8 mouse cellular contexts compared by ENCODE assay signal in the genomic region with DNA sequence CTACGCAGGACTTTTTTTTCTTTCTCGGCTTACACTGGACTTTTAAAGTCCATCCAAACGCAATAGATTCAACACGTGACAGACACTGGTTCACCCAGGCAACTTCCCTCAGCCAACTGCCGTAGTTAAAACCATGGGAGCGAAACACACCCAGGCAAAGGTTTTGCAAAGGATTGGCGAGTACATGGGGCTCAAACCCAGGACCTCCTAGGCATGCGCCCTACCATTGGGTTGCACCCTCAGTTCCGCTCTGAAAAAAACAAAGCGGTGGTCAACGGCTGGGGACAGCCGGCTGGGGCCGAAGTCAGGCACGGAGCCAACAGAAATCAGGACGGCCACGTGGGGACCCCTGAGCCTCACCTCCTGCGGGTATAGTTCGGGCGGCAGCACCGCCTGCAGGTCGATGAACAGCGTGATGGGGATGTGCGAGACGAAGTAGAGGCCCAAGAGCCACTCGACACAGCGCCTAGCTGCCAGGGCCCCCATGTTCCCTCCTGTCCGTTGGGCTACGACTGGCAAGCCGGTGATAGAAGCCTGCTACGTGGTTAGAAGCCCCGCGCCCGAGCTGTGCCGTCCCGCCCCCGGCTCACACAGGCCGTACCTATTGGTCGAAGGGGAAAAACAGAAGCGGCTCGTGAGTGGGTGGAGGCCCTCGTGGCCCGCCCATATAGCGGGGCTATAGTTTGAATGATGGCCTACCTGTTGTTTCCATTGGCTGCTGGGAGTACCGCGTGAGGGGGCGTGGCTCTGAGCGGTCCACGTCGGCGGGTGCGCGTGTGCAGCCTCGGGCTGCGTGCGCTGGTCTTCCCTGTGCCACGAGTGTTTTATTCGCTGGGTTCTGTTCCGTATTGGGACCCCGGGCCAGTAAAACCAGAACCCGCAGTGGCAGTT. TPM values are rescaled to one million over a fixed set of nuclear protein-coding genes. Genes with fewer than 3 reads are reported as not detected.
DNase-seq lines count a peak whose midpoint lies in the region; ATAC-seq lines count a peak whose summit lies in the region.

A gene (minus strand): TSS at position 610 of the 891 bp plus-strand sequence.

- intact Hi-C loops in heart, postnatal 14 days (cut with DNase I), result no loop called here

- H3K4me1 ChIP-seq in forebrain, embryonic 14.5 days (ENCODE audit: control insufficient read depth, insufficient read depth, low read length), result peaks cover 16% of the 10 kb centered on the region
- H3K4me1 ChIP-seq in neural tube, embryonic 15.5 days, result peaks cover 23% of the 10 kb centered on the region

- no peaks in the 10 kb centered on the region for H3K27me3 ChIP-seq in forebrain, embryonic 14.5 days (replicated peaks; ENCODE audit: control insufficient read depth, insufficient read depth, low read length)
- no peaks in the 10 kb centered on the region for H3K27me3 ChIP-seq in neural tube, embryonic 15.5 days (replicated peaks)

- peak within 1 kb of the TSS; percentile 59 for H3K4me3 ChIP-seq in forebrain, embryonic 14.5 days (ENCODE audit: low read depth, low read length)
- H3K4me3 ChIP-seq in neural tube, embryonic 15.5 days (replicated peaks), result peak within 1 kb of the TSS; percentile 66

- under 1% methylated on average over 58 of the region's 60 CpGs for WGBS in forebrain, embryonic 14.5 days
- WGBS in neural tube, embryonic 15.5 days, result under 1% methylated on average over 60 of the region's 60 CpGs

- peak; percentile 100 for ATAC-seq in forebrain, embryonic 14.5 days
- peak; percentile 99 for ATAC-seq in neural tube, embryonic 15.5 days (ENCODE audit: low FRiP score)

- H3K4me2 ChIP-seq in forebrain, embryonic 14.5 days (ENCODE audit: low read length), result peak within 1 kb of the TSS; percentile 79
- peak within 1 kb of the TSS; percentile 76 for H3K4me2 ChIP-seq in neural tube, embryonic 15.5 days

- H3K9ac ChIP-seq in forebrain, embryonic 14.5 days (ENCODE audit: low read length), result peak within 1 kb of the TSS; percentile 73
- H3K9ac ChIP-seq in neural tube, embryonic 15.5 days (replicated peaks), result peak within 1 kb of the TSS; percentile 70

- H3K27ac ChIP-seq in forebrain, embryonic 14.5 days (ENCODE audit: low read depth, low read length), result peak within 1 kb of the TSS; percentile 77
- peak within 1 kb of the TSS; percentile 92 for H3K27ac ChIP-seq in neural tube, embryonic 15.5 days (replicated peaks)

- H3K36me3 ChIP-seq in forebrain, embryonic 14.5 days (ENCODE audit: control insufficient read depth, insufficient read depth, low read length), result peaks cover 4% of the 10 kb centered on the region; the same call in 1 of the 2 replicates
- H3K36me3 ChIP-seq in neural tube, embryonic 15.5 days, result peaks cover under 1% of the 10 kb centered on the region; the same call in 1 of the 2 replicates

- DNase-seq in ES-CJ7 (ENCODE audit: low read depth, low spot score), result peak; percentile 98
- peak; percentile 94 for DNase-seq in cerebellum, adult 11 months
- peak; percentile 99 for DNase-seq in forebrain, embryonic 14.5 days (ENCODE audit: low spot score)
- DNase-seq in heart, postnatal 14 days, result peak; percentile 93 to 94
- DNase-seq in layer of hippocampus, adult 11-12 months (ENCODE audit: low spot score), result peak; percentile 97
- peak; percentile 97 for DNase-seq in lung, adult 18-20 months
- DNase-seq in testis, postnatal 14 days (ENCODE audit: low spot score), result peak; percentile 98

- H3K9me3 ChIP-seq in forebrain, embryonic 14.5 days (replicated peaks; ENCODE audit: control insufficient read depth, low read length), result no peaks in the 10 kb centered on the region
- H3K9me3 ChIP-seq in neural tube, embryonic 15.5 days (replicated peaks), result 0 out of 2 replicates have a peak, but pooled peaks cover 5% of the 10 kb centered on the region

RNA-seq across cellular contexts. Expression of the gene that starts here (rescaled TPM):
- polyA plus RNA-seq in forebrain, embryonic 14.5 days (2014; fragmentation: Nextera tagmentation; extraction: Ambion mirVana), result 40.0 and 48.5 TPM in 2 replicates
- total RNA-seq in heart, postnatal 14 days (2021), result 10 to 100 TPM in 1 of 2 experiments, 1 to 10 TPM in 1; 8.8 to 10.3 TPM
- 43.1 and 50.4 TPM in 2 replicates for polyA plus RNA-seq in neural tube, embryonic 15.5 days (2015; fragmentation: Nextera tagmentation; extraction: Ambion mirVana)

Comparison
In these comparisons a context has a peak if more than half of its experiments do, and no peak if none do; other contexts are left out.
1. Peak in every context shown above with its lines: DNase-seq, ATAC-seq, H3K4me3 ChIP-seq and H3K27ac ChIP-seq.